28 mouse cellular contexts compared by ENCODE assay signal in genomic region chr6:88775267-88775666, GRCm38 (mm10). TPM values are rescaled to one million over a fixed set of nuclear protein-coding genes. Genes with fewer than 3 reads are reported as not detected.
DNase-seq lines count a peak whose midpoint lies in the region; TF ChIP-seq lines count a peak whose summit lies in the region.
"Had no signal": no experiment of that assay in that cellular context is flagged by ENCODE, and none has a peak within 500 bp of the region (broad histone marks: within the 10 kb centered on the region; RNA-seq: fewer than 3 reads in every experiment).

No protein-coding gene starts in this region.

- H3K9ac ChIP-seq in ES-E14 (ENCODE audit: insufficient read depth, low read depth, low read length, poor library complexity, severe bottlenecking): no peak overlapping the region
- H3K9ac ChIP-seq: embryonic facial prominence, embryonic 12.5 days; forebrain, embryonic 13.5 days; hindbrain, embryonic 13.5 days; stomach, embryonic 15.5 days had no signal

- TF ChIP-seq CTCF in gastrocnemius, adult 2 months (IDR thresholded peaks at IDR 0.05): no peak
- TF ChIP-seq CTCF in left cerebral cortex, adult 2 months (IDR thresholded peaks at IDR 0.05): no peak
- no peak for TF ChIP-seq CTCF in embryonic fibroblast, embryonic 13.5 days (IDR thresholded peaks at IDR 0.05; ENCODE audit: borderline replicate concordance, insufficient read depth, low read length)

- peak overlapping the region; percentile 73 for H3K27ac ChIP-seq in gastrocnemius, adult 2 months
- peak overlapping the region; percentile 54 for H3K27ac ChIP-seq in left cerebral cortex, adult 2 months
- no peak overlapping the region for H3K27ac ChIP-seq in ES-E14 (ENCODE audit: insufficient read depth, low read depth, low read length, poor library complexity, severe bottlenecking)
- peak overlapping the region; percentile 81; the same call in 1 of the 2 replicates for H3K27ac ChIP-seq in embryonic fibroblast, embryonic 13.5 days (ENCODE audit: insufficient read depth, low read length)
- H3K27ac ChIP-seq: embryonic facial prominence, embryonic 12.5 days; forebrain, embryonic 13.5 days; hindbrain, embryonic 13.5 days; liver, embryonic 15.5 days; macrophage; stomach, embryonic 15.5 days had no signal

- intact Hi-C loops in gastrocnemius, adult 2 months (cut with DNase I): no loop called here
- intact Hi-C loops in left cerebral cortex, adult 2 months (cut with DNase I): no loop called here
- intact Hi-C loops in left cerebral cortex, postnatal 25 days (cut with DNase I): no loop called here

- no peak for TF ChIP-seq POLR2A in embryonic fibroblast, embryonic 13.5 days (IDR thresholded peaks at IDR 0.05; ENCODE audit: low read depth, low read length)

- no peaks in the 10 kb centered on the region for H3K36me3 ChIP-seq in ES-E14 (ENCODE audit: control insufficient read depth, insufficient read depth, low read length, poor library complexity, severe bottlenecking)
- H3K36me3 ChIP-seq: embryonic facial prominence, embryonic 12.5 days; hindbrain, embryonic 13.5 days; stomach, embryonic 15.5 days had no signal

- H3K4me3 ChIP-seq in gastrocnemius, adult 2 months: no peak overlapping the region
- H3K4me3 ChIP-seq in left cerebral cortex, adult 2 months: no peak overlapping the region
- H3K4me3 ChIP-seq in ES-E14 (ENCODE audit: insufficient read depth in 1 of 2, low read depth in 1 of 2, low read length in 2 of 2, poor library complexity in 1 of 2, severe bottlenecking in 1 of 2): no peak overlapping the region
- no peak overlapping the region for H3K4me3 ChIP-seq in embryonic fibroblast, embryonic 13.5 days (ENCODE audit: insufficient read depth, low read length)
- H3K4me3 ChIP-seq: embryonic facial prominence, embryonic 12.5 days; erythroblast, embryonic 14.5 days; forebrain, embryonic 13.5 days; hindbrain, embryonic 13.5 days; liver, embryonic 15.5 days; stomach, embryonic 15.5 days had no signal

- H3K9me3 ChIP-seq in ES-E14 (ENCODE audit: control insufficient read depth, insufficient read depth, low read depth, low read length): no peaks in the 10 kb centered on the region
- H3K9me3 ChIP-seq: embryonic facial prominence, embryonic 12.5 days; forebrain, embryonic 13.5 days; hindbrain, embryonic 13.5 days; liver, embryonic 15.5 days; stomach, embryonic 15.5 days had no signal

- H3K4me1 ChIP-seq in ES-E14 (ENCODE audit: control insufficient read depth in 2 of 2, insufficient read depth in 2 of 2, low read length in 2 of 2, poor library complexity in 1 of 2): peaks cover 2 to 12% of the 10 kb centered on the region in 2 experiments; a peak in 2 of 4 replicates
- H3K4me1 ChIP-seq in embryonic fibroblast, embryonic 13.5 days (ENCODE audit: control insufficient read depth, insufficient read depth, low read length): peaks cover 17% of the 10 kb centered on the region

- no peak for DNase-seq in gastrocnemius, adult 2 months
- DNase-seq in gastrocnemius, postnatal 10 days: no peak
- no peak for DNase-seq in left cerebral cortex, adult 2 months (ENCODE audit: extremely low spot score in 1 of 2, low spot score in 2 of 2)
- no peak for DNase-seq in left cerebral cortex, postnatal 25 days (ENCODE audit: low spot score in 2 of 2)
- peak; percentile 21 for DNase-seq in ES-E14 (ENCODE audit: low read depth, low spot score)
- DNase-seq in MN1 (ENCODE audit: low spot score): no peak
- DNase-seq in lung, postnatal 10 days: no peak
- DNase-seq: adrenal gland, adult 2 months; cerebellum, adult 18-20 months; cerebellum, postnatal 14 days; gastrocnemius, postnatal 14 days; heart, adult 11 months; kidney, adult 9 months; kidney, postnatal 14 days; layer of hippocampus, postnatal 36 days; liver; right cerebral cortex, adult 18-20 months; right cerebral cortex, postnatal 4 days; thymus, adult 2 months had no signal

- in situ Hi-C loops in ES-E14 (cut with MboI; ENCODE audit: low sequenced_read_pairs in 2 of 2, unreplicated experiment in 2 of 2): no loop called here

TF ChIP-seq in ES-E14, 5 proteins besides CTCF, POLR2A, EP300 and RAD21:
- TF ChIP-seq ZNF384 (IDR thresholded peaks at IDR 0.05; ENCODE audit: low read depth, low read length): no peak
- TF ChIP-seq CHD2 (IDR thresholded peaks at IDR 0.05; ENCODE audit: low read depth, low read length): no peak
- TF ChIP-seq MAFK (IDR thresholded peaks at IDR 0.05; ENCODE audit: insufficient read depth, low read depth, low read length): no peak
- no peak for TF ChIP-seq ZC3H11A (IDR thresholded peaks at IDR 0.05; ENCODE audit: borderline replicate concordance, low read depth, low read length)
- no peak for TF ChIP-seq HCFC1 (IDR thresholded peaks at IDR 0.05; ENCODE audit: borderline replicate concordance, insufficient read depth, low read length)

RNA-seq across cellular contexts. Expression of gene Mgll, which starts 51.1 kb away (rescaled TPM):
- total RNA-seq in gastrocnemius, adult 2 months (2021): 10 to 100 TPM; 22.5 to 46.8 TPM
- total RNA-seq in gastrocnemius, postnatal 10 days (2021): 10 to 100 TPM; 66.8 to 73.4 TPM
- total RNA-seq in left cerebral cortex, adult 2 months (2021): 100 to 1,000 TPM; 185 to 189 TPM
- total RNA-seq in left cerebral cortex, postnatal 25 days (2021): 100 to 1,000 TPM; 185 to 205 TPM
- total RNA-seq in ES-E14 (2012; rRNA removed): 7.8 and 8.4 TPM in 2 replicates
- polyA plus RNA-seq in embryonic fibroblast, embryonic 13.5 days (2011; ENCODE audit: insufficient read length, low read depth, missing spikeins): 16.0 and 19.9 TPM in 2 replicates
- total RNA-seq: MEL had no signal
